Mouse (Mus musculus): ENCODE measurements around the gene Fnbp1.

DNA sequence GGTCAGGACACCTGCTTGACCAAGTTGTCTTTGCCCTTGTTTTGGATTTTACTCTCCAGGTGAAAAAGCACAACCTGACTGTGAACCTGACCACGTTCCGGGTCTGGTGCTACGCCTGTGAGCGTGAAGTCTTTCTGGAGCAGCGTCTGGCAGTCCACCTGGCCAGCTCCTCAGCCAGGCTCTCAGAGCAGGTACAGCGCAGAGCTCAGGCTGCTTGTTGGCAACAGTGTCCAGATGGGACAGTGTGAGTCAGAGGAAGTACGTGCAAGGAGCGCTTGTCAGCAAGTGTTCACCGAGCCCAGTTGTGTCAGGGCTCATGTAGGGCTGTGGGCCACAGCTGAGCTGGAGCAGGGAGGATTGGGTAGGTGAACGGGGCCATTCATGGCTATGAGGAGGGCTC, 139.0 kb downstream of the Fnbp1 start:
- TF ChIP-seq GATA1 (IDR thresholded peaks at IDR 0.05; ENCODE audit: low read length) (no peak), TAL1 (IDR thresholded peaks at IDR 0.05; ENCODE audit: low read length) (no peak)

All from erythroblast, embryonic 14.5 days (primary cell).